Mouse (Mus musculus): ENCODE measurements at regions not wholly inside any gene's neighbourhood (a gene's known extent, or its start where the extent isn't known, plus 50 kb on each side); places are given as distances from the start of the nearest gene placed in this dataset.

DNA sequence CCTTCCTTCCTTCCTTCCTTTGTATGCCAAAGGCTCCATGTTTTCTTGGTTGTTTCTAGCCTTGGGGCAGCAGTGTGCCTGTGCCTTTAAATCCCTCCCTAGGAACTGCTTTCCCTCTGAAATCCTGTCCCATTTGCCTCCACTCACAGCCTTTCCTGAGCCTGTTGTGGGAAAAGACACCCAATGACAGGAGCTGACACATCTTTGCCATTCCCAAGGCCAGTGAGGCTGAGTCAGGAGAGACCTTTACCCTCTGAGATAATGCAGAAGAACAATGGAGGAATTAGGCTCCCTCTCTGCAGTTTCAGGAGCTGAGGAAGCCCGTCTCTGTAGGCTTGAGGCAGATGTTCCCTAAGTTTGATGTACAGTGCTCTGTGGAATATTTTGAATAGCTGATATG lies 480.2 kb downstream of the Rnf144b start:
- no peak for DNase-seq

DNA sequence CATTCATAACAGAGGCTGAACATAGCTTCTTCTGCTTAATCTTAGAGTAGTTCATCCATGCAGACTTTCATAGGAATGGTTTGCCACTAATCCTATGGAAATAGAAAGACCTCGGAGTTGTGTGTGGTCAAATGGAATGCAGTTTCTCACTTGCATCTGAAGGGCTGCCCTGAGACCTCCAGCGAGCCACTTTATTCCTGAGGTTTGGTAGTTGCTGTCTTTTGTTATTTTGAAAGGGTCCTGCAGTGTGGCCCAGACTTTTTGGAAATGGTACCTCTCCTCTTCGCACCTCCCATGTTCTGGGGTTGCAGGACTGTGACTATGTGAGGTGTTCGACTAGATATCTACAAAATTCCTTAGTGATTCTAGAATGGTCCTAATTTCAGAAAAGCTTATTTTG lies 489.0 kb downstream of the Rnf144b start:
- DNase-seq, result no peak

DNA sequence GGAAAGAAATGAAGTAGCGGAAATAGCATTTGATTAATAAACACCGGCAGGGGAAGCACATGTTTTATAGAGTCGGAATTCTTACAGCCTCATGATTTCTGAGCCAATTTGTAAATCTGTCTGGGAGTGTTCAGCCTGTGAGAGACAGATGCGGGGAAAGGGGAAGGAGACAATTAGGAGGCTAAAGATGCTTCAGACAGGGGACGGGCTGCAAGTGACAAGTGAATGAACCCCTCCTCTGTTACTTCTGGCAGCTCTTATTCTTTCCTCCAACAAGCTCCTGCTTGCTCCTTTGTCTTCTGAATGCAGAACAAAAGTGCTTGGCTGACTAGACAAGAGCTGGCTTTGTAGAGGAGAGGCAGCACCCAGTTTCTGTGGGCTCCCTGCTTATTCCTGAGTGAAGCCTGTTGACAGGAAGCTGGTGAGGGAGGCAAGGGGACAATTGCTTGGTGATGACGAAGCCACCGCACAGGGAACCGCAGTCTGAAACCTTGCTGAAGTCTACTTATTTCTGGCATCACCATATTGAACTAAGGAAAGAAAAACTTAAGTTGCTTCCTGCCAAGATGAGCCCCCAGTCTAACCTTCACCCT lies 514.2 kb downstream of the Rnf144b start:
- DNase-seq, result no peak

DNA sequence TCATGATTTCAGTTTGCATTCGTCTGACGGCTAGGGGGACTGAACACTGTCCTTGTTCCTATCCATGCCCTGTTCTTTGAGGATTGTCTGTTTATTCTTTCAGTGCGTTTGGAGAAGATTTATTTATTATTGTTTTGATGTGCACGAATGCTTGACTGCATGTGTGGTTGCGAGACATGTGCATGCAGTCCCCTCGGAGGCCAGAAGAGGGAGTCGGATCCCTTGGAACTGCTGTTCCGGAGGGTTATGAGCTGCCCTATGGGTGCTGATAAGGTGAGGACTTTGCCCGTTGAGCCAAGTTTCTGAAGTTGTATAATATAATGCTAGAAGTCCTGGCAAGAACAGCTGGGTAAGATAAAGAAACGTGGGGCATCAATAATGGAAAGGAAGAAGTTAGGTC lies 519.9 kb downstream of the Rnf144b start:
- DNase-seq, result no peak

DNA sequence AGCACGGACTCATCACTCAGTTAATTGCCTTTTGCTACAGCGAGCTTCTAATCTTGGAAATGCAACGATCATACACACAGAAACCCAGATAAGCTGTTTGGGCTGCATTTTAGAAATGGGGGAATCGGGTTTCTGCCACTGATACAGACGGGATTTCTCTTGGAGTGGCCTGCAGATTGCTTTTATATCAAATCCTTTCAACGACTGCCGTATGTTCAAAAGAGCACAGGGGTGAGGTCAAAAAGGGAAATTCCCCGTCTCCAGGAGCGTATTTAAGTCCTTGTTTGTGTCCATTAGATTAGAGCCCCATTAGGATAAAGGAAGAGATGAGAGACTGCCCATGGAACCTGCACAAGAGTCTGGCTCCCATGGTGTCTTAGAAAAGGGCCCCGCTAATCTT lies 522.6 kb downstream of the Rnf144b start:
- DNase-seq, result no peak

DNA sequence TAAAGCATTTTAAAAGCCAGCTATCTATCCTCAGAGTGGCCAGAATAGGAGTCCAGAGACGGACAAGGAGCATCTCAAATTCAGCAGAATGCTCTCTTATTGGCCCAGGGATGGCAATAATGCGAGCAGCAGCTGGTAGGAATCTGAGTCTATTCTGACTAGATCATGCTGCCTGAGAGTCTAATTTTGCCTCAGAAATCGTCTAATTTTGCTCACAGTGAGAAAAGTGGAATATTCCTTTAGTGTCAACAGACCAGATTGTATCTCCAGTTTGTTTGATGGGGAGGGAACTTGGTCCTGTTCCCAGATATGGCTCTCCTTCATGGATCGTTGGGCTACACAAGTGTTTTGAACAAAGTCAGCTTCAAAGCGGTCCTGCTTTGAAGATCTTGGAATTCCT lies 525.2 kb downstream of the Rnf144b start:
- DNase-seq, result no peak

DNA sequence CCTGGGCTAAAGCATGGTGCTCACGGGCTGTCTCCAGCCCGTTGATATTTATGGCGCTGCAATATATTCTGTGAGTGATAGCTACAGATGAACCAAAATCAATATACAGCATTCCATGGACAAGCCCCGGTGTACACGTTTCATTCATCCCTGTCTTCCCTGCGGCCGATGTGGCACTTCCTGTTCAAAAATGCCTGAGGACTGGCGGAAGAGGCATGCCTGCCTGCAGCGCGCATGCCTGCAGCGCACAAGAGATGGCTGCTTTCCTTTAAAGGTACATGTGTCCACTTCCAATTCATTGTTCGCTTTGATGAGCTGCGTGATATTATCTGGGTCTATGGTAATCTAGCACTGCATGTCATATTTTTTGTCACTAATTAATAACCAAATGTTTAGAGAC lies 527.6 kb downstream of the Rnf144b start:
- no peak for DNase-seq

DNA sequence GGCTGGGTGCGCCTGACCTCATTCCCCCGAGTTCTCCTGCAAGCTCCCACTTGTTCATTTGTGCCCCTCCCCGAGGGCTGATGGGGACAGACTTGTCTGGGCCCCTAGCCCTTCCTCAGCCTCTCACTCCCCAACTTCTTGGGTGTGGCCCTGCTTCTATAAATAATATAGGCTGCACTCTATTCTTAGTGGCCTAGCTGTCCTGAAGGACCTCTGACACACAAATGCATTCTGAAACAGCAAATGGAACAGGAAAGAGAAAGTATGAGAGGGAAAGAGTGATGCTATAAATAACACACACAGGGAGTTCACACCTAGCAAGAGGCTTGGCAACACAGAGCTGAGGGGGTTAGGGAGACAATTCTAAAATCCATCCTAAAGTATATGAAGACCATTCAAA lies 544.0 kb downstream of the Rnf144b start:
- no peak for DNase-seq

DNA sequence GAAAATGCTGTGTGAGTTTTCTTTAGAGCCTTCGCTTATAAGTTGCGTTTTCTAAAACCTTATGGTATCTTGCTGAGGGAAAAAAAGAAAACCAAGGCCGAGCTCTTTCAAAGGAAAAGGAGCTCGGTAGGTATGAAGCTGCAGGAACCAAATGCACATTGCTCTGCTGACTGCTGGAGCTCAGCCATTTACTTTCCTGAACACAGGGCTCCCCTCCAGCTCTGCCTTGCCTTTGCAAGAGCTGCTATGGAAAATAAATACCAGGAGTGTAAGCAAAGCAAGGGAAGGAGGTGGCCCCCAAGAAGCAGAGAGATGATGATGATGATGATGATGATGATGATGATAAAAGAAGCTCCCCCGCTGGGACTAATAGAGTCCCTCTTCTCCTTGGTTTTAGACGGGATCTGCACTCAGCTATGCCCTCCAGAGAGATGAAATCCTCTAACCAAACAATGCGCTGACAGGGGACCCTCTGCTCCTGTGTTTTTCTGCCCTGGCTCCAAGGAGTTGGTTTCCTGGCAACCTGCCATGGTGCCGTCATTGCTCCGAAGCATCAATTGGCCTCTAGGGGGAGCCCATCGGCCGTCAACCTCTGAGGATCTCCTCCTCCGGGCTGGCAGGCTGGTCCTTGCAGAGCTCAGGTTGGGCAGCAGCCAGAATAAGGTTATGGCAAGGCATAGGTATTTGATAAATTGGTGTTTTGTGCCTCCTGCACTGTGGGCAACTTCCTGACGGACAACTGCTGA lies 544.7 kb downstream of the Rnf144b start:
- DNase-seq, result peak; percentile 60

DNA sequence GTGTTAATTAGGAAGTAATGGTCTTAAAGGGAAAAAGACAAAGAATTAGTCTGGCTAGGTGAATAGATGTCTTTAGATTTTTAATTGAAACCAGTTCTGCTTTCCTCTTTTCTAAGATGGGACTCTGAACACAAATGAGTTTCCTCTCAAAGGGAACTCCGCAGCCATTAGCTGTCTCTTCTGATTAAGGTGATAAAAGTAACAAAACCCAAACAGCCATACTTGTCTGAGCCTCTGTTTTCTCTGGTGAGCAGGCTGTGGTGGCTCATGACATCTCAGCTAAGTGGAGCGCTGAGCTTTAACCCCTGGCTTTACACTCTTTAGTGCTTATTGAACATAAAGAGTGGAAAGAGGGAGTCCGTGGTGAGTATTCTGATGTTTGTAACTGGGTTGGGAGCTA lies 565.7 kb downstream of the Rnf144b start:
- no peak for DNase-seq

DNA sequence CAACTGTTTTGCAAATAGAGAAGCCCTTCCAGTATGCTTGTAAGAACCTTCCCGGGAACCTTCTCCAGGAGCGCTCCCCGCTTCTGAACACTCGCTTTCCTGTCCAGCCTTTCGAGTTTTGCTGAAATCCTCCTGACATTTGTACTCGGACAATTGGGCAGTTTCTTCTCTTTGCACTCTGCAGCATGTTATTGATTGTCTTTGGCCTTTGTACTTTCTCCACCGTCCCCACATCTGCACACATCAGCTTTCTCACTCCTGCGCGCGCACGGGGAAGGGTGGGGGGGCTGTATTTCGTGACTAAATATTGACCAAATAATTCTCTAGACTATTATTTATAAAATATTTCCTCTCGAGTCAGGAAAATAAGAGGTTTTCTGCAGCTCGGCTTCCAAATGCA lies 567.2 kb upstream of the Id4 start:
- DNase-seq, result no peak

DNA sequence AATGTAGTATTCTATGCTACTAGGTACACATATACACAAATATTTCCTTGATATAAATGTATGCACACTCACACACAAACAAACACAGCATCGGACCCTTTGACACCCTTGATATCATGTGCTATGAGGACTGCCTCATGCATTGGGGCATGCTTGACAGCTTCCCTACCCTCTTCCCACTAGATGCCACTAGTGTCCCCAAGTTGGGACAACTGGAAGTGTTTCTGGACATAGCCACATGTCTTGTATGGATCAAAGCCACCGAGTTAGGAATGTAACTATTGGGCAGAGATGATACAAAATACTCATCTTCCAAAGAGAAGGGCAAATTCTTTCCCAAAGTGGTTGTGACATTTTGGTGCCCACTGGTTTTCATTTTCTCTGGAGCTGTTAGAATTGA lies 565.2 kb upstream of the Id4 start:
- DNase-seq, result no peak

DNA sequence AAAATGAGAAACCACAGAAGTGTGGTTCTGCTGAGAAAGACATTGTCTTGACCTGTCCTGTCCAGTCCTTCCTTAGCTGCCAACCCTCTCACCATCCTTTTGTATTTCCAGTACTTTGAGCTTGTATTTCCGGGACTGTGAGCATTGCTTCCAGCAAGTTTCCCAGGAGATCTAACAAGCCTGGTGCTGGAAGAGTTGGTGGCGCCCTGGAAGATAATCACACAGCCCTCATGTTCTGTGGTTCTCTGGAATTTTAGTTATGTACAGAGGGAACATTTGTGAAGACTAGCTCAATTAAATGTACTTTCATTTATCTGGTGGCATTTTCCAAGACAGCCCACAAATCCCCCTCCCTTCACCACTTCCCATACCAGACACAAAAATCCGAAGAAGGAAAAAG lies 560.5 kb upstream of the Id4 start:
- no peak for DNase-seq

DNA sequence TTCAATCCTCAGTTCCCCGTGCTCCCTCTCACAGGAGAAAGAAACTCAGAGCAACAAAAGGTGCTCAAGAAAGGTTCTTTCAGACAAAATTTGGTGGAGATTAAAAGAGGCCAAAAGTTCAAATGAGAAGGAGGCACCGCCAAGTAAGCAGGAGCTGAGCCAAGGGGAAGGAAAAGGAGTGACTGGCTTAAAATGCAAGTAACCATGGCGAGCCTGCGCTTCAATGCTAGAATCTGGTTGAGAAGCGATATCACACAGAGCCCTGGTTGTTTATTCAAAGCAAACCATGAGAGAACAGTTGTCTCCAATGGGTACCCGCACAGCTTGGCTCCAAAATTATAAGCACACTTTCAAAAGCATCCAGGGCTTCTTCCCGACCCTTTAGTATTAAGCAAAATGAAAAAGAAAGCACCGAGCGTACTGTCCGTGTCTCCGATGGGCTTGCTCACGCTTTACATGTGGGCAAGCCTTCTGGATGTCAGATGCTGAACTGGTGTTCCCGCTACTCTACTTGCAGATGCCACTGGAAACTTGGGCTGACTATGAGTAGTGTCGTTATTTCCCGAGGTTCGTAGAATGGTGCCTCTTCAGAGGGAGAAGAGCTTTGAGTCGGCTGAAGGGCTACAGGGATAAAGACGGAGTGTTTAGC lies 552.9 kb upstream of the Id4 start:
- DNase-seq, result peak; percentile 36

DNA sequence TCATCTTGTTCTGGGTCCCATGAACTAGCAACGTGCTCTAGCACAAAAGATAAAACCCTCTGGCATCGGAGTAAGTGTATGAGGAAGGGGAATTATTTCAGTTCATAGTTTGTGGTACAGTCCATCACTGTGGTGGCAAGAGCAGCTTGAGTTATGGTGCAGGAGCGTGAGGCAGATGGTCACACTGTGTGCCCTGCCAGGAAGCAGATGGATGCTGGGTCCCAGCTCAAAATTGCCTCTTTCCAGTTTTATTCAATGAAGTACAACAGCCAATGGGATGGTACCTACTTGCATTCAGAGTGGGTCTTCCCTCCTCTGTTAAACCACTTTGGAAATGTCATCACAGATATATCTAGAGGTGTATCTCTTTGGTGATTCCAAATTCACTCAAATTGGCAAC lies 551.7 kb upstream of the Id4 start:
- DNase-seq, result no peak

DNA sequence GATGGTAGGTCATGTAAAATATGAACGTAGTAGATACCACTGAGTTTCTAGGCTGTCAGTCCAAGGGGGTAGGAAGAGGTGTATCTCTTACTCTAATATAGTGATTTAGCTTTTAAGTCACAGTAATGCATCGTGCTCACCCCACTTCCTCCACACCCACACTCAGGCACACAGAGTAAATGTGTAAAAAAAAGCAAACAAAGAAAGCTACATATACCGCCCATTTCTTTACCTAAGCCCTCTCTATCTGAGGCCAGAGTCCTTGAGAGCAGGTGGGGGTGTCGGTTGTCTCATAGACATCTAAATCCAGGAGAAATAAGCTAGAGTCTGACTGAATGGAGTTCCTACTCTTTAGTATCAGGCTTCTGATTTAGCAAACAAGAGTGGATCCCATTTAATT lies 548.5 kb upstream of the Id4 start:
- DNase-seq, result no peak

DNA sequence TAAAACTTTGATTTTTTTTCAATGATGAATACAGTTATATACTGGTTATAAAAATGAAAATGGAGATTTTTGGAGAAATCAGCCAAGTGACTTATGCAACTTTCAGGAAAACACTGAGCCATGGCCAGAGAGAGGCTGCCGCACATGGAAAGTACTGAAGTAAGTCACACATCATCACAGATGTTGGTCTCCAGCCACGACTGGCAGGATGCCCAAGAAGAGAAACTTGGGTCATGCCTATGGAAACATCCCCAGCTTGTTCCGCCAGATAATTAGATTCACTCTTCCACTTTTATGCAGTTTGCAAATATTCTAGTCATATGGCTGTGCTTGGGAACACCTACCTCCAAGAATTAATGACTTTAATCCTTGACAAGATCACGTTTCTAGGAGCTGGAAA lies 544.8 kb upstream of the Id4 start:
- no peak for DNase-seq

DNA sequence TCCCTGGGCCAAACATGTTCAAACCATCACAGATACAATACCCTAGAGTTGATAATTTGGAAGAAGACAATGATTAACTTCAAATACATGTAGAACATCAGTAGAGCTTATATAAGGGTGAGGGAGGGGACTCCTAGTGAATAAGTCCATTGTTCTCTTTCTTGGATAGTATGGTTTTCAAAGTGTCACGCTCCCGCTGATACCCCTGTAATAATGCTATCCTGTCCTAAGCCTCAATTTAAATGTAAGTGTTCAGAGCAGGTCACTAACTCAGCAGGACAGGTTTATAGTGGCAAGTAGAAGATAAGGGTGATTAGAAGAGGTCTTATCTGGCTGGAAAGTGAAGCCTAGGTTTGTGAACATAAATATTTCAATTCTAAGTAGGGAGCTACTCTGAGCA lies 540.4 kb upstream of the Id4 start:
- DNase-seq, result no peak

DNA sequence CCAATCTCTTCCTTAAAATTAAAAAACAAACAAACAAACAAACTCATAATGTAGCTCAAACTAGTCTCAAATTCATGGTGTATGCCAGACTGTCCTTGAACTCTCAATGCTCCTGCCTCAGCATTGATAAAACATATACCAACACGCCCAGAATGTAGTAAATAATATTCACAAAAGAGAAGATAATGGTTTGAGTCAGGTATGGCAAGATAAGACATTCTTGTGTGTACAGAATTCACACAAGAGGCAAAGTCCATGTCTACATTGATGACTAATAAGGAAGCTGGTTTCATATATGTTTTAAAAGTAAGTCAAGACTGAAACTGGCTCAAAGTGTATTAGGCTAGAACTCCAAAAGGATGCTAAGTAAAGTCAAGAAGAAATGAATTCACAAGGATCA lies 526.6 kb upstream of the Id4 start:
- no peak for DNase-seq

DNA sequence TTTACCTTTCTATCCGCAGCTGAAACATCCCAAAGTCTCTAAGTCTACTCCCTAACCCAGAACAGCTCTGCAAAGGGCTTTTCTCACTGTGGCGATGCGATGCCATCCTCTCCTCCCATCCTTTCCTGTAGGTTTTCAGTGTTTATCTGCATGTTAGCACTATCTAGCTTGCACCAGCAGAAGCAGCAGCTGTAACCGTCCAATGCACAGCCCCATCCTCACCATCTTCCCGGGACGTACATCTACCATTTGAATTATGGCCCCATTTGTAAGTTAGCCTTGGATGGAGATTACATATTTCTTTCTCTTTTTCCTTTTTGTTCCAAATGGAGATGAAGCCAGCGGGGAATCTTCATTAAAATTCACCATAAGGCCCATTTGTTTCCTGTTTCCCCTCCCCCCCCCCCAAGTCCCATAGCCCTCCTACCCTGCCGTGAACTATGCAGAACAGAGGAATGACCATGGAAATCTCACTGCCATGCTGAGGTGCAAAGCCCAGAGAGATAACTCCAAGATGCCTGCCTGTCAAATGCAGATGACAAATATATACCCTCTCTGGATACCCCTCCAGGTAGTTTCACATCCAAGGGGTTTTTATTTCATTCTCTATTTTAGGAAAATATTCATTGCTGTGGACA lies 525.5 kb upstream of the Id4 start:
- no peak for DNase-seq

DNA sequence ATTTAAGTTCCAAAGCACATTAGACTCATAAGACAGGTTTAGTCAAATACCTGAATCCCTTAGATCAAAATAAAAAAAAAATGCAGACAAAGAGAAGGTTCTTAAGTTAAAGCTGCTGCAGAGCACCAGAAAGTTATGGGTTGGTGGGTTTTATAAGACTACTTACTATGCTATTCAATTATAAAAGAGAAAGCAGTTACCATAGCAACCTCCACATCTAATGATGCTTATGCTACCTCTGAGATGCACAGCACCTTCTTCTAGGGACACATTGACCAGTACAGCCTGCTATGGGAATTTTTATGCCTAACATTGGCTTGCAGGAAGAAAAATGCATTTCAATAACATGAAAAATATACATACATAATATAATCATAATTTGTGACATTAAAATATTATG lies 512.1 kb upstream of the Id4 start:
- no peak for DNase-seq

DNA sequence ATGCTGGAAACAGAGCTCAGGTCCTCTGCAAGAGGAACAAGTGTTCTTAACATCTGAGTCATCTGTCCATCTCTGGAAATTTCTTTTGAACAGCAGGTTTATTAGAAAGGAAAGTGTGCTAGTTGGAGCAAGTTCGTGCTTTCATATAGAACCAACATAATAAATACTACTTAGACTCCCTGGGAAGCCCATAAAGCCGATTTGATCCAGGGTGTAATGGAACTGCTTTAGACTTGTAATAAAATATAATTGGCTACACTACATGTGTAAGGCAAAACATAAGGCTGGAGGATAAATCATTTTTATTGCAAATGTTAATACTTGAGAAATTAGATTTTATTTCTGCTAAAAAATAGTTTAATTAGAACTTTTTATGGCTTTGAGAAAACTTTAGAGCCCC lies 510.0 kb upstream of the Id4 start:
- no peak for DNase-seq

DNA sequence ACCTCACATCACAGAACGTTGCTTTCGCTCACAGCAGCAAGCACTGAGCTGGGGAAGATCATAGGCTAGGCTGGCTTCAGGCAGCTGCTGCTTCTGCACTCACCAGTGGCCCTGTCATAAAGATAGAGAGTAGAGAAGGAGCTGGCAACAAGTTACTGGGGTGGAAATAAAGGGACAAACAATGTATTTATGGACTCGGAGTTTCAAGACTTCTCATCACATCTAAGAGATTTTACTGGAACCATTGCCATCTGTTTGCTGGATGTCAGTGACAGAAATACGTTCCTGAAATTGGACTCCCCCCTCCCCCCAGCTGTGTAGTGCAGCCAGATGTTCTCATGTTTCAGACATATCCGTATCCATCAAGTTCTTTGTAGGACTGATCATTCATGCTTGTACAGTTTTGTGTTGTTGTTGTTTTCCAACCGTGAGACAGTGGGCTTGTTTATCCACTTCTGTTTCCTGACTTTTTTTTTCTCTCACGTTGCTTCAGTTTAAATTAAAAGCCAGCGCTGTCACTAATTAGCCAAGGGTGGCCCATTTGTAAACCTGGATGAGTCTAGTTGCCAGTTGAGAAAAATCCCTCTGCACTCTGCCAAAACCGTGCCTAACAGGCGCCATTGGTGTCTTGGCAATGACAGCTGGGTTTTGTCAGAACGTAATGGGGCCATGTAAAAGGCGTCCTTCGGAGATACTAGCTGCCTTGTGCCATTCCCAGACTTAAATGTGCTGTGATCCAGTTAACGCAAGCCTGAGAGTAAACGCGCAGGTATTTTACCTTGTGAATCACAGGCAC lies 496.0 kb upstream of the Id4 start:
- no peak for DNase-seq
